Mouse (Mus musculus) intestine, postnatal 0 days (tissue): ENCODE data around the gene Ccl17. TPM values are rescaled to one million over a fixed set of nuclear protein-coding genes. Genes with fewer than 3 reads are reported as not detected.

Experiments used
- ATAC-seq: fragments of 200-750 bp; cut with Nextera tagmentation; 2 replicates; pipeline ENCODE4 v1.8.0; 2017; ENCODE audit warnings: mild to moderate bottlenecking, moderate TSS enrichment, moderate library complexity
- H3K27ac ChIP-seq: fragments of 300-500 bp; sonication (generic); 2 replicates; pipeline ENCODE4 v1.5.1; 2014; ENCODE audit warnings: mild to moderate bottlenecking, low read depth, low read length, moderate library complexity
- H3K27me3 ChIP-seq: fragments of 300-500 bp; sonication (generic); replicated peaks from 2 replicates; pipeline ENCODE4 v1.6.1; 2014; ENCODE audit warnings: low read length, mixed read lengths; ENCODE audit not compliant: control insufficient read depth, insufficient read depth
- H3K36me3 ChIP-seq: fragments of 300-500 bp; sonication (generic); 2 replicates; pipeline ENCODE4 v1.6.1; 2014; ENCODE audit warnings: mild to moderate bottlenecking, moderate library complexity; ENCODE audit not compliant: control insufficient read depth, insufficient read depth
- H3K4me1 ChIP-seq: fragments of 300-500 bp; sonication (generic); replicated peaks from 2 replicates; pipeline ENCODE4 v1.6.1; 2014; ENCODE audit warnings: antibody characterized with exemption, low read length, mixed read lengths; ENCODE audit not compliant: control insufficient read depth, insufficient read depth
- H3K4me2 ChIP-seq: fragments of 300-500 bp; sonication (generic); replicated peaks from 2 replicates; pipeline ENCODE4 v1.6.1; 2014; ENCODE audit warnings: low read depth, mild to moderate bottlenecking, moderate library complexity
- H3K4me3 ChIP-seq: fragments of 300-500 bp; sonication (generic); 2 replicates; pipeline ENCODE4 v1.5.1; 2014; ENCODE audit warnings: low read depth, low read length
- H3K9ac ChIP-seq: fragments of 300-500 bp; sonication (generic); 2 replicates; pipeline ENCODE4 v1.6.1; 2014; ENCODE audit warnings: mild to moderate bottlenecking, low read depth, low read length
- H3K9me3 ChIP-seq: fragments of 300-500 bp; sonication (generic); 2 replicates; pipeline ENCODE4 v1.6.1; 2016; ENCODE audit warnings: mixed run types; ENCODE audit not compliant: control insufficient read depth
- CTCF ChIP-seq: sonication (generic); IDR thresholded peaks from 2 replicates; pipeline ENCODE4 v1.5.1; 2016; ENCODE audit warnings: low read depth, mild to moderate bottlenecking, control low read depth, antibody characterized with exemption, moderate library complexity
- WGBS: fragments of 180-500 bp; shearing (Covaris S2); extraction: QIAGEN DNeasy Blood & Tissue Kit; methylation state at CpG from one replicate; pipeline ENCODE4 v1.1.7; 2014; 5-methylcytosine and 5-hydroxymethylcytosine counted together
- polyA plus RNA-seq: library from polyadenylated mRNA; unstranded; fragments of >200 nt; fragmentation: Nextera tagmentation; extraction: Ambion mirVana; gene quantifications from 2 replicates; pipeline ENCODE4 v1.2.1, GENCODE M21; 2015

Gene Ccl17
- polyA plus RNA-seq, 1 experiment from 2014 or later = 1.3 TPM

GRCm38 (mm10) chr8:94808372-94808771, 1.9 kb upstream of the Ccl17 start:
- TF ChIP-seq CTCF = no peak
- Histone ChIP-seq H3K36me3 (no peaks in the 10 kb centered on the region), H3K9ac (no peak overlapping the region), H3K4me1 (no peaks in the 10 kb centered on the region), H3K4me3 (no peak overlapping the region), H3K27ac (no peak overlapping the region), H3K27me3 (no peaks in the 10 kb centered on the region), H3K4me2 (no peak overlapping the region), H3K9me3 (no peaks in the 10 kb centered on the region)
- 82% methylated on average over 6 of the region's 6 CpGs for WGBS
- ATAC-seq = no peak

DNA sequence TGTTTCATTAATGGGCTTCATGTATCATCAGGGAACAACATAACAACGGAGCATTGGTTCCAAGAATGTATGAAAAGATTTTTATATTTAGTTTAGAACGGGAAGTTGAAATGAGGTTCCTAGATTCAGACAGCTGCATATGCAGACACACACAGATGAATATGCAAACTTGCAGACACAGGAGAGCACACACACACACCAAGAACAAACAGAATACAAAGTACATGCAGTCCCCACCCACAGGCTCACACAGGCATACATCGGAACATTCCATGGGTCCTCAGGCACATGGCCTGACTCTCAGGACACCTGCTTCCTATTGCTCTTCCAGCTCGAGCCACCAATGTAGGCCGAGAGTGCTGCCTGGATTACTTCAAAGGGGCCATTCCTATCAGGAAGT, 602 bp downstream of the Ccl17 start:
- Histone ChIP-seq H3K4me1 (no peaks in the 10 kb centered on the region), H3K36me3 (no peaks in the 10 kb centered on the region), H3K27ac (no peak overlapping the region), H3K4me3 (no peak overlapping the region), H3K27me3 (no peaks in the 10 kb centered on the region), H3K9me3 (no peaks in the 10 kb centered on the region), H3K4me2 (no peak overlapping the region), H3K9ac (no peak overlapping the region)
- no peak for ATAC-seq
- 64% methylated on average over 5 of the region's 5 CpGs for WGBS
- no peak for TF ChIP-seq CTCF

DNA sequence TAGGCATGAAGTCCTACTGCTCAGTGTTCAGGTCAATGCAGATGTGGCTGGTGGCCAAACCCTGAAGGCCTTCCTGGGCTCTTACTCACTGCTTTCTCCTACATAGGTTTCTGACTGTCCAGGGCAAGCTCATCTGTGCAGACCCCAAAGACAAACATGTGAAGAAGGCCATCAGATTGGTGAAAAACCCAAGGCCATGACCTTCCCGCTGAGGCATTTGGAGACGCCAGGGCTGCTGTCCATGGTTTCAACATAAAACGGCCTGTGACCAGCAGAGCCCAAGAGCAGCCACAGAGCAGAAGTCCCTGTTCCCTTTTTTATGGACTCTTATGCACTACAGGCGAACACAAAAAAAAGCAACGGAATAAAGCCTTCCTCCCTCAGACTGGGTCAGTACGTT, 1.4 kb downstream of the Ccl17 start:
- Histone ChIP-seq H3K27me3 (no peaks in the 10 kb centered on the region), H3K4me1 (no peaks in the 10 kb centered on the region), H3K27ac (no peak overlapping the region), H3K9me3 (no peaks in the 10 kb centered on the region), H3K4me3 (no peak overlapping the region), H3K36me3 (no peaks in the 10 kb centered on the region), H3K4me2 (no peak overlapping the region), H3K9ac (no peak overlapping the region)
- no peak for TF ChIP-seq CTCF
- WGBS = 73% methylated on average over 6 of the region's 6 CpGs
- ATAC-seq = no peak

DNA sequence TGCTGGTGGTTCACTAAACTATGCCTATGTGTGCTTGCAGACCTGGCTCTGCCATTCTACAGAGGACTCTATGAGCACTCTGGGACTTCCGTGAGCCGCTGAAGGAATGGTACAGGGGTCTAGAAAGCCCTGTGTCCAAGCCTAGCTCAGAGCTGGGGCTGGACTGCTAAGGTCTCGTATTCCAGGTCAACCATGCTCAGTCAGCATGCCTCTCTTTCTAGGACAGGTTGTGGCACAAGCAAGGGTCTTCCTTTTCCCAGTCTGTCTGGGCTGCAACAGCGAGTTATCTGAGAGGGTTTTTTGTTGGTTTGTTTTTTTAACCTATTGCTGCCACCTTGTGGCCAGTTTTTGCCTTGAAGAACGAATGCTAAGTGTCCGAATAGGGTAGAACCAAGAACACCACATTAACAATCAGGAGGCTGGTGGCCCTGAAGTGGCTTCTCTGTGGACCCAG, 2.4 kb downstream of the Ccl17 start:
- TF ChIP-seq CTCF = peak; percentile 77
- Histone ChIP-seq H3K4me1 (no peaks in the 10 kb centered on the region), H3K4me2 (no peak overlapping the region), H3K9ac (no peak overlapping the region), H3K36me3 (no peaks in the 10 kb centered on the region), H3K9me3 (no peaks in the 10 kb centered on the region), H3K27me3 (no peaks in the 10 kb centered on the region), H3K4me3 (no peak overlapping the region), H3K27ac (no peak overlapping the region)
- ATAC-seq = peak; percentile 28; the same call in 1 of the 2 replicates
- WGBS = 32% methylated on average over 6 of the region's 6 CpGs

- peak; percentile 73 for TF ChIP-seq CTCF
- Histone ChIP-seq H3K4me1 (no peaks in the 10 kb centered on the region), H3K4me3 (no peak overlapping the region), H3K9ac (no peak overlapping the region), H3K4me2 (no peak overlapping the region), H3K36me3 (no peaks in the 10 kb centered on the region), H3K27ac (no peak overlapping the region), H3K27me3 (no peaks in the 10 kb centered on the region), H3K9me3 (no peaks in the 10 kb centered on the region)
- ATAC-seq = no peak
- 0% methylated on average over 1 of the region's 1 CpGs for WGBS
These were observed 4.3 kb downstream of the Ccl17 start for GRCm38 (mm10) chr8:94814556-94814955.

DNA sequence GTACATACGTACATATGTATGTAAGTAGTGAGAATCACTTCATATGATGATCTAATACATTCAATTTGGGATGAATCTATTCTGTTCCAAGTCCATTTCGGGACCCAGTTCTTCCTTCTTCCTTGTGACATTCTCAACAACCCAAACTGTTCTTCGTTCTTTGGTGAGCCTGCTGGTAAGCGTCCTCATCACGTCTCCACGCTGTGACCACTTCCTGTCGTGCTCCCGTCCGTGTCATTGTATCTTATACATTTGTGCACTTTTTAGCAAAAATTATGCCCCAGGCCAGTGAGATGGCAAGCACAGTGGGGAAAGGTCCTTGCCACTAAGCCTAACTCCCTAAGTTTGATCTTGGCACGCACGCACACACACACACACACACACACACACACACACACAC, 7.7 kb downstream of the Ccl17 start:
- Histone ChIP-seq H3K4me3 (no peak overlapping the region), H3K9ac (no peak overlapping the region), H3K36me3 (peaks cover 29% of the 10 kb centered on the region), H3K9me3 (no peaks in the 10 kb centered on the region), H3K4me1 (no peaks in the 10 kb centered on the region), H3K4me2 (no peak overlapping the region), H3K27me3 (no peaks in the 10 kb centered on the region), H3K27ac (no peak overlapping the region)
- WGBS = 89% methylated on average over 11 of the region's 11 CpGs
- ATAC-seq = no peak
- TF ChIP-seq CTCF = no peak

DNA sequence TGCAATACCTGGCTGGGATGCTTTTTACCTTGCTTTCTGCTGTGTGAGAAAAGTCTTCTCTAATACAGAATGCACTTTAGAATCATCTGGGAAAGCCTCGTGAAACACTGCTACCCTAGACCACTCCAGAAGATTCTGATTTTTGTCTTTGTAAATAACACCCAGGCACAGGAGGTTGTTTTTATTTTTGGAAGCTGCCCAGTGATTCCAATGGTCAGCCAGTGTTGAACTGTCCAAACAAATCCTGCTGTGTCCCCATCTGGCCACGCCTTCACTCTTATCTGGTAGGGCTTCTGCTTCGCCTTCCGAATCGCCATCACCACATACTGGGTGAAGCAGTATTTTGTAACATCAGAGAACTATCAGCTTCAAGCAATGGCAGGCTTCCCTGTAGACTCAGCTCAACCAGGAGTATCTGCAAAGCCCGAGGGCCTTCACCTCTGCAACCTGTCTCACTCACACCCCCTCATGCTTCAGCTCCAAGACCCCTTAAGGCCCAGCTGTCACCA, 9.5 kb downstream of the Ccl17 start:
- 70% methylated on average over 6 of the region's 6 CpGs for WGBS
- no peak for ATAC-seq

More for the DNA sequence above, 9.5 kb downstream of the Ccl17 start:
- Histone ChIP-seq H3K27ac (no peak overlapping the region), H3K9me3 (no peaks in the 10 kb centered on the region), H3K9ac (no peak overlapping the region), H3K27me3 (no peaks in the 10 kb centered on the region), H3K4me1 (no peaks in the 10 kb centered on the region), H3K36me3 (peaks cover 45% of the 10 kb centered on the region), H3K4me2 (no peak overlapping the region), H3K4me3 (no peak overlapping the region)
- no peak for TF ChIP-seq CTCF
